Mouse (Mus musculus) adrenal gland, postnatal 14 days (tissue): Measurements from ENCODE around the gene Als2cr12. TPM values are rescaled to one million over a fixed set of nuclear protein-coding genes. Genes with fewer than 3 reads are reported as not detected.
"Not testable (repeated sequence)": the region's sequence is repeated elsewhere in the genome, so short reads cannot be mapped to it uniquely, and the experiment has no call there.

ENCODE experiments used
- DNase-seq: peaks from one replicate; pipeline ENCODE4 v3.0.0; 2021; ENCODE audit warnings: mixed read lengths
- total RNA-seq: library from RNA; stranded (reverse); gene quantifications from 2 replicates; pipeline ENCODE4 v1.2.3, GENCODE M21; 2021

Gene Als2cr12
- total RNA-seq, 1 experiment from 2014 or later = 9.4 TPM

DNA sequence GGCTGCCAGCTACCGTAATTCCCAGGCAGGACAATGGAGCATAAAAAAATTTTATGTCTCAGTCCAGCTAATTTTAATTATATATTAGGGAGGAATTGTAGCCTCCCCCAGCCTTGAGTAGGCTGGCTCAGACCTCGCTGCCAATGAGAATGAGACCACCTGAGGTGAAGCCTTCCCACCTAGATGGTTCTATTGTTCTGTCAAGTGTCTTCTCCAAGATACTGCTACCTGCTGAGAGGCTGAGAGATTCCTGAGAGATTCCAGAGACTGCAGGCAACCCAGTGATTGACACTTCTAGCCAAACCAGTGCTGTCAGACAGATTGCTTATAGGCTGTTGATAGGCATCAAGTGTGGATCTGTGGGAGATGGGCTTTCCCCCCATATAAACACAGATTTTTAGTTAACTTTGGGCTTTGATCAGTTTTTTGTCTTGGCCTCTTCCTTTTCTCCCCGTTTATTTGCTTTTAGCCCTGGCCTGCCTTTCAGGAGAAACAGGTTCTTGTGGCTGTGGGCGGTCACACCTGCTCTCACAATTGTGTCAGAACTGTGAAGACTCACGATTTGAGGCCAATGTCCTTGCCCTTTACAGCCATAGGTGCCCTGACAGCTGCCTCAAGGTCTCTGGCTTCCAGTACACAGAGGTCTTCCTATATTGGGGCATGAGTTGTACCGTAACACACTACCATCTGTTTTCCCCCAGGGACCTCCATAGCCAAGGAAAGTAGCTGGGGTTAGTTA is 5.6 kb downstream of the Als2cr12 start:
- no peak for DNase-seq

GRCm38 (mm10) chr1:58689426-58689825 is 6.4 kb downstream of the Als2cr12 start:
- no peak for DNase-seq

DNA sequence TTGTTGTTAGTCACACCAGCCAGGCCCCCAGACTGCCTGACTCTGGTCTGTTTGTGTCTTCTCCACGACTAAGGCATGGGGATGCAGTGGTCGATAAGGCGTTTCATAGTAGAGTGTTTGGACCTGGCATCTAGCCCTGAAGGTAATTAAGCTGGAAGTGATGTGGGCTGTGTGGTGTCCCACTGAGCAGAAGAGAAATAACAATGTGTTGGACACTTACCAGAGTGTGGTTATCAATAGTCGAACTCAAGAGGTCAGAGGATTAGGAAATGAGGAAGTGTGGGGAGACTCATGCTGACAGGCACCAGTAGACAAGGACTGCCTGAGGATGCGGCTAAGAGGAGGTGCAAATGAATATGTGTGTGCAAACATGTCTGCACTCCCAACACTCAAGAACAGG is 17.4 kb downstream of the Als2cr12 start:
- DNase-seq = not testable (repeated sequence)

GRCm38 (mm10) chr1:58677575-58677974 is 18.2 kb downstream of the Als2cr12 start:
- DNase-seq = peak; percentile 59

GRCm38 (mm10) chr1:58675011-58675410 is 20.8 kb downstream of the Als2cr12 start:
- no peak for DNase-seq

DNA sequence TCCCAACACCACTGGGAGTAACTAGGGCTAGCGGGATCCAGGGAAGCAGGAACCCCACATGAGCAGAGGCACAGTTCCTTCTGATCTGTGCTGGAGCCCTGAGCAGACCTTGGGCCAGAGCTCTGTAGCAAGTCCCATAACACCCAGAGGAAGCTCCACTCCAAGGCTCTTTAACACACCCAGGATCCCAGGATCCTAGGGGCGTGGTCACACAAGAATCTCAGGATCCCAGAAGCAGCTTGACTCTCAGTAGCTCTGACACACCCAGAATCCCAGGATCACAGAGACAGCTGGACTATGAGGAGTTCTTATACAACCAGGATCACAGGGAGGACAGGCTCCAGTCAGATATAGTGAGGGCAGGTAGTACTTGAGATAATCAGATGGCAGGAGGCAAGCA is 23.7 kb downstream of the Als2cr12 start:
- DNase-seq = no peak

- not testable (repeated sequence) for DNase-seq
Measured at GRCm38 (mm10) chr1:58669635-58670034, 26.2 kb downstream of the Als2cr12 start.

GRCm38 (mm10) chr1:58668191-58668590 is 27.6 kb downstream of the Als2cr12 start:
- DNase-seq = no peak

- DNase-seq = not testable (repeated sequence)
Measured at GRCm38 (mm10) chr1:58663365-58663764, 32.4 kb downstream of the Als2cr12 start.

- not testable (repeated sequence) for DNase-seq
Measured at GRCm38 (mm10) chr1:58662671-58663070, 33.1 kb downstream of the Als2cr12 start.

- DNase-seq = peak; percentile 80
Measured at GRCm38 (mm10) chr1:58652480-58653403, 43.0 kb downstream of the Als2cr12 start.

- not testable (repeated sequence) for DNase-seq
Measured at GRCm38 (mm10) chr1:58651571-58652456, 44.0 kb downstream of the Als2cr12 start.

DNA sequence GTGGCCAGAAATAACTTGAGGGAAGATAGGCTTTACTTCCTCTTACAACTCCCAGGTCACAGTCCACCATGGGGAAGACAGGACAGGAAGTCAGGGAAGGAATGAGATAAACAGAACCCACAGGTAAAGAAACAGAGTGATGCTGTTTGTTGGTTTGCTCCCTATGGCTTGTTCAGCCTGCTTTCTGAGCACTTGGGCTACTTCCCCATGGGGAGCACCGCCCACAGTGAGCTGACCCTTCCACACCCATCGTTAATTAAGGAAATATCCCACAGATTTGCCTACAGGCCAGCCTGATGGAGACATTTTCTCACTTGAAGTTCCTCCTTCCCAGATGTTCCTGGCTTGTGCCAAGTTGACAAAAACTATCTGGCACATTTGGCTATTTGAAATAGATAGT is 66.9 kb downstream of the Als2cr12 start:
- not testable (repeated sequence) for DNase-seq

DNA sequence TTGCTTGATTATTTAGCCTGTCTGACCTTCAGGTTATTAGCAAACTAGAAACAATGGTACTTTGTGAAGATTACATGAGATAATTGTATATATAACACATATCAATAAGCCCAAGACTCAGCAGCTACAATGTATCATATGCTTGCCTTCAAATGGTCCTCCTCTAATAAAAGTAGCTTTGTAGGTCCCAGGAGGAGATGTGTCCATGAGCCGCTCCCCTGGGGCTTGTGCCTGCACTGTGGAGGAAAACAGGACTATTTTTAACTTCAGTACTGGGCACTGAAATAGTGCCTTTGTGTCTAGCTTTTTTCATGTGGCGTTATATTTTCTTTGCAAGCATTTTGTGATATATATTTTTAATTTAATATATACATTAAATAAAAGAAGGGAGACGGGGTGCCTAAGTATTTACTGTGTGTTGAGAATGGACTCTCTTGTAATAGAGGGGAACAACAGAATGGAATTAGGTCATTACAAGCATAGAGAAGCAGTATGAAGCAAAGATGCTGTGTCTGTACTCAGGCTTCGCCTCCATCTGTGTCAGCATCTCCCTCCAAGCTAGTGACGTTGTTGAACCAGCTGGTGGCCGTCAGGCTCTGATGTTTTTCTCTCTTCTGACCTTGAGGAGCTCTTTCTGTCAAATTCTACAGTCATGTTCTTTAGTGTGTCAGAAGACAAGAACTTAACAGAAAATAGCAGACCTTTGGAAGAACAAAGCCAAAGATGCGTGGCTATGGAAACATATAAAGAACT is 73.6 kb downstream of the Als2cr12 start:
- peak; percentile 55 for DNase-seq

GRCm38 (mm10) chr1:58621251-58621650 is 74.5 kb downstream of the Als2cr12 start:
- no peak for DNase-seq

DNA sequence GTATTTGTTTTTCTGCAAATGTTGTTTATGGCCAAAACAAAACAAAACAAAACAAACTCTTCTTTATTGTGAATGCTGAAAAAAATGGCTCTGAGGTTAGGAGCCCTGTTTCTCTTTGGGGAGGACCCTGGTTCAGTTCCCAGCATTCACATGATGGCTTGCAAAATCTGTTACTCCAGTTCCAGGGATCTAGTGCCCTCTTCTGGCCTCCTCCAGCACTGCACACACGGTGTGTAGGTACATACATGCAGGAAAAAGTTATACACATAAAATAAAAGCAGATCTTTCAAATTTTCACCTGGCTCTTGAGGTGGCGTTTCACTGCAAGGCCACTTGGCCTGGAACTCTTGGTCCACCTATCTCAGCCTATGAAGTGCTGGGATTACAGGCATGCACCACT is 77.0 kb downstream of the Als2cr12 start:
- no peak for DNase-seq

GRCm38 (mm10) chr1:58617978-58618668 is 77.7 kb downstream of the Als2cr12 start:
- DNase-seq = no peak

- no peak for DNase-seq
Measured at GRCm38 (mm10) chr1:58617076-58617475, 78.7 kb downstream of the Als2cr12 start.

GRCm38 (mm10) chr1:58616176-58616575 is 79.6 kb downstream of the Als2cr12 start:
- DNase-seq = no peak

- DNase-seq = peak; percentile 53
Measured at GRCm38 (mm10) chr1:58615146-58615545, 80.6 kb downstream of the Als2cr12 start.

DNA sequence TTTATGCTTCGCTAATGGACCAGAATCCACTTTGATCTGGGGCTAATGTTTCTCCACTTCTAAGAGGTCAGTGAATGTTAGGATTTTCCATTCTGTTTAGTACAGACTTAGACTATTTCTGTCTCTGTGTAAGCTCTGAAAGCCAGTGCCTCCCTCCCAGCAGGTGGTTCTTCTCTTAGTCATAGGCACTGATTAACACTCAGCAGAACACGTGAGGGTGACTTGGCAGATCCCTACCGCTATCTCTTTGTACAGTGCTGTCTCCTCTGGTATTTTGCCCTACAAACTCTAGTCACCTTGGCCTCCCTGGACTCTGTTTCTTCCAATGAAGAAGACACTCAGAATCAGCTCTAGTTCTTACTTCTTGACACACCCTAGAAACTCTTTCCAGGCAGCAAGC is 81.4 kb downstream of the Als2cr12 start:
- DNase-seq = no peak
